ENCODE assay signal across 8 mouse cellular contexts in genomic region chr5:101664945-101665615, GRCm38 (mm10). TPM values are rescaled to one million over a fixed set of nuclear protein-coding genes. Genes with fewer than 3 reads are reported as not detected.
A peak's percentile ranks its signal among the peaks of the same experiment; 100 is the strongest.
DNase-seq lines count a peak whose midpoint lies in the region; ATAC-seq and TF ChIP-seq lines count a peak whose summit lies in the region.

Gene Nkx6-1 (minus strand): TSS chr5:101664996.

- DNase-seq in Muller cell, postnatal 12 days (ENCODE audit: inconsistent ontology term): peak; percentile 87
- DNase-seq in forelimb bud, embryonic 11.5 days (ENCODE audit: low read depth, low spot score): peak; percentile 93
- DNase-seq in neural tube, embryonic 10.5 days (ENCODE audit: extremely low spot score, low spot score): peak; percentile 90
- DNase-seq in T-cell, adult 2 months (ENCODE audit: low spot score): no peak
- DNase-seq in right cerebral cortex, adult 2 months (ENCODE audit: low spot score in 2 of 2): no peak

- peak within 1 kb of the TSS; percentile 57 for H3K9ac ChIP-seq in hindbrain, embryonic 16.5 days (ENCODE audit: low read depth, low read length)
- no peak within 1 kb of the TSS for H3K9ac ChIP-seq in liver, embryonic 12.5 days

- WGBS in hindbrain, embryonic 16.5 days: under 1% methylated on average over 39 of the region's 39 CpGs
- WGBS in liver, embryonic 12.5 days (ENCODE audit: insufficient replicate concordance): under 1% methylated on average over 39 of the region's 39 CpGs

- TF ChIP-seq CTCF in bone marrow macrophage, adult 2 months (IDR thresholded peaks at IDR 0.05; ENCODE audit: low read depth, low read length): no peak

- H3K27ac ChIP-seq in bone marrow macrophage, adult 2 months (ENCODE audit: insufficient read depth, low read depth, low read length): no peak within 1 kb of the TSS
- H3K27ac ChIP-seq in hindbrain, embryonic 16.5 days (ENCODE audit: low read depth, low read length): peak within 1 kb of the TSS; percentile 59
- H3K27ac ChIP-seq in liver, embryonic 12.5 days: no peak within 1 kb of the TSS

- TF ChIP-seq POLR2A in bone marrow macrophage, adult 2 months (IDR thresholded peaks at IDR 0.05; ENCODE audit: borderline replicate concordance, low read depth, low read length): no peak

- no peaks in the 10 kb centered on the region for H3K4me1 ChIP-seq in bone marrow macrophage, adult 2 months (ENCODE audit: control insufficient read depth, insufficient read depth, low read length)
- H3K4me1 ChIP-seq in hindbrain, embryonic 16.5 days (ENCODE audit: control insufficient read depth, insufficient read depth, low read depth, low read length): peaks cover 9% of the 10 kb centered on the region
- peaks cover 24% of the 10 kb centered on the region for H3K4me1 ChIP-seq in liver, embryonic 12.5 days

- no peaks in the 10 kb centered on the region for H3K36me3 ChIP-seq in hindbrain, embryonic 16.5 days (ENCODE audit: control insufficient read depth, insufficient read depth, low read length)
- H3K36me3 ChIP-seq in liver, embryonic 12.5 days: no peaks in the 10 kb centered on the region

- ATAC-seq in hindbrain, embryonic 16.5 days: peak; percentile 96
- ATAC-seq in liver, embryonic 12.5 days: peak; percentile 94

- no peaks in the 10 kb centered on the region; the same call in 1 of the 2 replicates for H3K9me3 ChIP-seq in hindbrain, embryonic 16.5 days (ENCODE audit: control insufficient read depth, low read length)
- H3K9me3 ChIP-seq in liver, embryonic 12.5 days (replicated peaks): no peaks in the 10 kb centered on the region

- H3K27me3 ChIP-seq in hindbrain, embryonic 16.5 days (replicated peaks; ENCODE audit: control insufficient read depth, insufficient read depth, low read length): peaks cover 37% of the 10 kb centered on the region
- H3K27me3 ChIP-seq in liver, embryonic 12.5 days (replicated peaks): peaks cover 99% of the 10 kb centered on the region

- H3K4me2 ChIP-seq in hindbrain, embryonic 16.5 days (ENCODE audit: low read length): peak within 1 kb of the TSS; percentile 51
- H3K4me2 ChIP-seq in liver, embryonic 12.5 days: peak within 1 kb of the TSS; percentile 62

- peak within 1 kb of the TSS; percentile 29 for H3K4me3 ChIP-seq in bone marrow macrophage, adult 2 months (ENCODE audit: insufficient read depth, low read length)
- H3K4me3 ChIP-seq in hindbrain, embryonic 16.5 days (ENCODE audit: low read length): peak within 1 kb of the TSS; percentile 39
- H3K4me3 ChIP-seq in liver, embryonic 12.5 days: peak within 1 kb of the TSS; percentile 45

RNA-seq across cellular contexts. Expression of gene Nkx6-1, which starts in this region (rescaled TPM):
- not detected in 2 replicates for polyA plus RNA-seq in bone marrow macrophage, adult 2 months (2012; ENCODE audit: insufficient read depth, insufficient read length, missing spikeins)
- 3.8 and 5.1 TPM in 2 replicates for polyA plus RNA-seq in hindbrain, embryonic 16.5 days (2015; fragmentation: Nextera tagmentation; extraction: Ambion mirVana)
- polyA plus RNA-seq in liver, embryonic 12.5 days (2016; fragmentation: Nextera tagmentation; extraction: Ambion mirVana): 0.04 and 0.11 TPM in 2 replicates

Comparison
In these comparisons a context has a peak if more than half of its experiments do, and no peak if none do; other contexts are left out.
1. Peak in ATAC-seq, H3K4me3 ChIP-seq and H3K4me2 ChIP-seq in liver, embryonic 12.5 days; RNA of the gene not detected or under 1 TPM.
2. DNase-seq: peak in Muller cell, postnatal 12 days (single experiment), forelimb bud, embryonic 11.5 days (single experiment) and neural tube, embryonic 10.5 days (single experiment); none in T-cell, adult 2 months (single experiment) and right cerebral cortex, adult 2 months (0 of 2).
3. Peak in every context shown above with its lines, with median percentiles within 50 percentile points of each other: H3K4me3 ChIP-seq.